Mouse (Mus musculus): Measurements from ENCODE around the gene Rcor1.
A peak's percentile ranks its signal among the peaks of the same experiment; 100 is the strongest.

The Rcor1 gene

DNA sequence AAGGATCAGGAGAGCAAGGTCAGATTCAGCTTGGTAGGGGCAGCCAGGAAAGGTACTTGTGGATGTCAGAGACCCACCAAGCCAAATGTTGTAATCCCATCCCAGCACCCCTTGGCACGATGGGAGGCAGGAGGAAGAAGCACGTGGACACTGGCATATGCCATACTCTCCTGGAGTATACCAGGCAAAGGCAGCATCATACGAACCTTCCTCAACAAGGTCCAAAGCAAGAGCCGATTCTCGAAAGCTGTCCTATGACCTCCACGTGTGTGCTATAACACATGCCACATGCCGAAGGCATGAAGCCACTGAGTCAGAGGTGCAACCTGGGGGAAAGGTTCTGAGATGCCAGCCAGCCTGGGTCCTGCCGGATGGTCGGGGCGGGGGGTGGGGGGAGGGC, 121.7 kb downstream of the Rcor1 start:
- DNase-seq (ENCODE audit: low read depth, low spot score), result no peak

DNA sequence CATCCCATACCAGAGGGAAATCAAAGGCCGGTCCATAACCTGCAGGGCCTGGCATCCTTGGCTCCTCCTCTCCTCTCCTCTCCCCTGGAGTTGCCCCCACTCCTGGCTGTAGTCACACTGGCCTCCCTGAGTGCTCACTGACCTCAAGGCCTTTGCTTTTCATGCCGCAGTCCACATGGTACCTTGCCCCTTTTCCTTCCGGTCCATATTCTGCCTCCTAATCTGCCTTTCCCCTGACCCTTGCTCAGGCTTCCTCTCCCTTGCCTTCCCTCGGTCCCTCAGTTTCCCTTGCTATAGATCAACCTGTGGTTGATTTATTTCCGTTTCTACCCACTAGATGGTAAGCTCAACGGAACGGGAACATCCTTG, 122.8 kb downstream of the Rcor1 start:
- no peak for DNase-seq (ENCODE audit: low read depth, low spot score)

DNA sequence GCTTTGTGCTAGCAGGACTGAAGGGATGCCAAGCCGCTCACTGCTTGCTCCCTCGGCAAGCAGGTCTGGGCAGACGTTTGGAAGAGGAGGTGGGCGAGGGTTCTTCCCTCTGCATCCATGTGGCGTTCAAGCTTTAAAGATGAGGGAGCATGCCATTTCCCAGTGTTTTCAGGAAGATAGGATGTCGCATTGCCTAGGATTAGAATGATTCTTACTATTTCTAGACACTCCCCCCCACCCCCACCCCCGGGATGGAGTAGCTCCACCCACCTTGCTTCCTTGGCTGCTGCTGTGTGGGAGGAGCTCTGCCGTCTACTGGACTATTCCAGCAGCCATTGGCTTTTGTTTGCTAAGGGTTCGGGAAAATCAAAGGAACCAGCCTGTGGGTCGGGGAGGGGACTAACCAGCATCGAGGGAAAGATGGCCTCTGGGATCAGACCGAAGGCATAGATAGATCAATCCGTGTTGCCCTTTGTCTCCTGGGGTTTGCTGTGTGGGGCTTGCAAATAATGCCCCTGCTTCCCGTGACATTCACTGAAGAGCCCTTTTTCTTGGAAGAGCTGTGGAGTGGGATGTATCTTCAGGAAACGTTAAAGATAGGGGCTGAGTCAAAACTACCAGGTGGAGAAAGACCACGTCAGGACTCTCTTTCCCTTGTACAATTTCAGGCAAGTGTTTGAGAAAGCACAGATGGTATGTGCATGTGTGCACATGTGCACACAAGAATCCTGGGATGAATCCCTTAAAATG, 123.3 kb downstream of the Rcor1 start:
- DNase-seq (ENCODE audit: low read depth, low spot score), result peak; percentile 55

DNA sequence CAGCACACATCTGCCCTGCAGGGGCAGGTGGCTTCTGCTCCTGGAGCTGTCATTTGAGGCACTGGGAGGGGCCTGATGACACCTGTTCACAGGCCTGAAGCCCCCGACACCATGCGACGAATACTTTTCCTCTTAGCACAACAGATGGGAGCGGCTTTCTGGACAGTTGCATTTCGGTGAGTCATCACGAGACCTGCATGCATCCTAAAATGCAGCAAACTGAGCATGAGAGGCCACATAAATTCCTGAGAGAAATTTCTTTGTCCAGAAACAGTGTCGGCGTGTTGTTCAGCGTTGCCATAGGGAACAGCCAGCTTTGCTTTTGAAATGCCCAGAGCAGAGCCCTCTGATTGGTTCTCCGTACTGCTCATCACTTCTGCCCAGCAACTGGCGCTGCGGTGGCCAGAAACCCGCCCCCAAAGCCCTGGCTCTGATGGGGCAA, 125.2 kb downstream of the Rcor1 start:
- peak; percentile 83 for DNase-seq (ENCODE audit: low read depth, low spot score)

DNA sequence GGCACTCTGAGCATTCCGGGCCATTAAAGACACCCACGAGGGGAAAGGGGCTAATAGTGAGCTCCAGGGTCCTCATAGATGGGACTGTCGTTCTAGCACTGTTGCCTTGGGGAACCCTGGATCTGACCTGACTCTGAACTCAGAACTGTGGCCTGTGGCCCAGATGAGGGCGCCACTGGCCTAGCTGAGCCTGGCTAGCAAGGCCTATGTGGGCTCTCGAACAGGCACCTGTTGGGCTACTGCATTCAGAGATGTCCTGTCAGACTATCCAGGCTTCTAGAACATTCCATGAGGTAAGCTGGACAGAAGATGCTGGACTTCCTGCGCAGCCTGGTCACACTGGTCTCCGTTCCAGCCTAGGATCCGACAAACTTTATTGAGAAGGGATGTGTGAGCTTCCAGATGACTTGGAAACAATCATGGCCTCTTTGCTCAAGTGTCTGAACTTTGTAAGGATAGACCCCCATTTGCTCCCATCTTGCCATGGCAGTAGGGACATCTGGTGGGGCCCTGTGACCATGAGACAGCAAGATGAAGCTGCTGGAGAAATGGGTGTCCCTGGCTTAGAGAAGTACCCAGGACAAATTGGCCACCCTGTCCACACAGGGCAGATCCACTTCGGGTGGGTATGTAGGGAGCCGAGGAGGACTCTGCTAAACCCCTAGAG, 126.1 kb downstream of the Rcor1 start:
- no peak for DNase-seq (ENCODE audit: low read depth, low spot score)
